Mouse (Mus musculus) E14TG2a.4 (cell line): ENCODE data around the gene Zfp831.

Experiments used
- CTCF ChIP-seq: conservative IDR thresholded peaks from 2 replicates; pipeline ENCODE4 v1.5.1; 2014; ENCODE audit warnings: low read length
- NANOG ChIP-seq: IDR thresholded peaks from 2 replicates; pipeline ENCODE4 v1.6.1; 2014; ENCODE audit warnings: borderline replicate concordance, low read length, mixed read lengths
- POU5F1 ChIP-seq: IDR thresholded peaks from 2 replicates; pipeline ENCODE4 v1.6.1; 2014; ENCODE audit warnings: low read length, borderline replicate concordance

GRCm38 (mm10) chr2:174605442-174606087 lies 37.8 kb upstream of the Zfp831 start:
- TF ChIP-seq CTCF = no peak
- no peak for TF ChIP-seq NANOG
- no peak for TF ChIP-seq POU5F1
